Mouse (Mus musculus) neutrophil, adult 5-6 weeks (primary cell): ENCODE results near the gene Svs2. TPM values are rescaled to one million over a fixed set of nuclear protein-coding genes. Genes with fewer than 3 reads are reported as not detected.
A peak's percentile ranks its signal among the peaks of the same experiment; 100 is the strongest.
"Not testable (repeated sequence)": the region's sequence is repeated elsewhere in the genome, so short reads cannot be mapped to it uniquely, and the experiment has no call there.

Experiments
- ATAC-seq: fragments of 151-379, 151-347 bp; 2 replicates; pipeline ENCODE4 v1.8.0; 2017; ENCODE audit warnings: mild to moderate bottlenecking, moderate TSS enrichment; ENCODE audit not compliant: insufficient number of reproducible peaks, poor library complexity, low FRiP score, severe bottlenecking; ENCODE audit errors: extremely low read depth
- total RNA-seq: library from RNA; stranded (forward); fragments of 200-1000 nt; gene quantifications from 2 replicates; pipeline ENCODE4 v1.2.3, GENCODE M21; 2017

The Svs2 gene
- total RNA-seq, result not detected in 2 replicates

GRCm38 (mm10) chr2:164238366-164238765 lies at the start of gene Svs2:
TSS of gene Svs2 (minus strand) at chr2:164238466.
- no peak for ATAC-seq

GRCm38 (mm10) chr2:164278359-164278758 lies 40.1 kb upstream of the Svs2 start, which contains the start of gene Svs4:
TSS of gene Svs4 (minus strand) at chr2:164278459.
- ATAC-seq, result no peak

- not testable (repeated sequence) for ATAC-seq
Measured at GRCm38 (mm10) chr2:164256540-164256939, 18.3 kb upstream of the Svs2 start, which contains the start of gene Svs3b. TSS of gene Svs3b (minus strand) at chr2:164256640.

GRCm38 (mm10) chr2:164232671-164233070 lies 5.6 kb downstream of the Svs2 start:
- ATAC-seq, result no peak

- no peak for ATAC-seq
Measured at GRCm38 (mm10) chr2:164228361-164229070, 9.8 kb downstream of the Svs2 start.

GRCm38 (mm10) chr2:164221522-164221921 lies 16.7 kb downstream of the Svs2 start, which contains the start of gene Wfdc15b:
TSS of gene Wfdc15b (minus strand) at chr2:164221660.
- ATAC-seq, result no peak

GRCm38 (mm10) chr2:164219295-164219694 lies 19.0 kb downstream of the Svs2 start:
- no peak for ATAC-seq

GRCm38 (mm10) chr2:164212711-164213110 lies 25.6 kb downstream of the Svs2 start:
- no peak for ATAC-seq

GRCm38 (mm10) chr2:164210892-164211291 lies 27.4 kb downstream of the Svs2 start:
- ATAC-seq, result no peak

- ATAC-seq, result no peak
Measured at GRCm38 (mm10) chr2:164206676-164207075, 31.6 kb downstream of the Svs2 start.

- ATAC-seq, result not testable (repeated sequence)
Measured at GRCm38 (mm10) chr2:164206011-164206410, 32.3 kb downstream of the Svs2 start.

GRCm38 (mm10) chr2:164199626-164200327 lies 38.5 kb downstream of the Svs2 start, which contains the start of gene Wfdc15a:
TSS of gene Wfdc15a (minus strand) at chr2:164200130.
- no peak for ATAC-seq

GRCm38 (mm10) chr2:164196700-164196990 lies 41.6 kb downstream of the Svs2 start:
- ATAC-seq, result no peak

- no peak for ATAC-seq
Measured at GRCm38 (mm10) chr2:164195971-164196699, 42.1 kb downstream of the Svs2 start.

GRCm38 (mm10) chr2:164194959-164195630 lies 43.2 kb downstream of the Svs2 start:
- ATAC-seq, result no peak

GRCm38 (mm10) chr2:164192279-164192678 lies 46.0 kb downstream of the Svs2 start:
- ATAC-seq, result no peak

- ATAC-seq, result no peak
Measured at GRCm38 (mm10) chr2:164190576-164190975, 47.7 kb downstream of the Svs2 start, which contains the start of gene Wfdc12. TSS of gene Wfdc12 (minus strand) at chr2:164190608.

GRCm38 (mm10) chr2:164188722-164189121 lies 49.5 kb downstream of the Svs2 start:
- ATAC-seq, result peak; percentile 63; the same call in 1 of the 2 replicates
